Mouse (Mus musculus) CD8-positive naive resting alpha-beta T cell, adult 2 months (primary cell): ENCODE data around the gene Gjb5.

ENCODE experiments used
- DNase-seq, 2 experiments: peaks; one replicate each; pipeline ENCODE4 v3.0.0; 2022; ENCODE audit warnings: low read depth in 2 of 2, low spot score in 2 of 2

Gjb5 gene

DNA sequence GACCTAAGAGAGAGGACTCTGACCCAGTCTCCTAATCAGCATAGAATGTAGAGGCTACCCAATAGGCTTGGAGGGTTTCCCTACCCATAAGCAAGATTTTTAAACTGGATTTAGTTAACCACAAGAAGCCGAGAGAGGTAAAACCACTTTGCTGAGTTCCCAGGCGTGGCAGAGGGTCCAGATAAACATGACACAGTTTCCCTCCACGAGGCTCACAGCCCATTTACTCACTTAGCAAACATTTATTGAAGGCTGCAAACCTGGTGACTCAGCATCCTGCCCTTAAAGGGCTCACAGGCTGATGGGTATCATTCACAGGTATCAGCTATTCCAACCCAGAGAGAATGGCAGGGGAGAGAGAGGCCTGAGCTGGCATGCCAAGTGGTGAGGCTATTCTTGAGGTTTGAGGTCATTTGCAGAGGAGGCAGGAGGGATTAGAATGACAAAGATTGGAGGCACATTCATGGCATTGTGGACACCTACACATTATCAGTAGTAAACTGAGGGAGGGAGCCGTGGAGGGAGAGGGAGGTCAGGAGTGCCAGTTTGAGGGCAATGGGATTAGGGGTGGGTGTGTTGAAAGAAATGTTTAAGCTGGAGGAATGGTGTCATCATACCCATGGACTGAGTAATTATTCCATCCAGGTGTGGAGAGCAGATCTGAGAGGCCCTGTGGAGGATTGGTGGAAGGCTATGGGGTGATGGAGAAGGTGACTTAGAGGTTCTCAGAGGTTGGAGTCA lies 8.3 kb downstream of the Gjb5 start:
- no peak for DNase-seq

DNA sequence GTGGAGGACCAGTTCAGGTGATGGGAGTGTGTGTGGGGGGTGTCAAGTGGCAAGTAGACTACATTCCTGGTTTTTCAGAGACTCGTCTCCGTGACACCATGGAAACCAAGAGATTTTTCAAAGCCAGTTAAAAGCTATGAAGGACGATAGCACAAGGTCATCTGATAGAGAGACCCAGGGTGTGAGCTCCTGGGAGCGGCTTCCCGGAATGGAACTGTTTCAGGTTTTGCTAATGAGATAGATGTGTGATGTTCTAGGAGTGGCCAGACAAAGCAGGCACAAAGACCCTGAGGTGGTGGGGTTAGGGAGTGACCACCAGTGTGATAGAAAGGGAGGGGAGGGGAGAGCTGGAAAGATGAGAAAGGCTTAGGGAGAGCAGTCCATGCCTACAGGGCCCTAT lies 13.0 kb downstream of the Gjb5 start:
- no peak for DNase-seq

DNA sequence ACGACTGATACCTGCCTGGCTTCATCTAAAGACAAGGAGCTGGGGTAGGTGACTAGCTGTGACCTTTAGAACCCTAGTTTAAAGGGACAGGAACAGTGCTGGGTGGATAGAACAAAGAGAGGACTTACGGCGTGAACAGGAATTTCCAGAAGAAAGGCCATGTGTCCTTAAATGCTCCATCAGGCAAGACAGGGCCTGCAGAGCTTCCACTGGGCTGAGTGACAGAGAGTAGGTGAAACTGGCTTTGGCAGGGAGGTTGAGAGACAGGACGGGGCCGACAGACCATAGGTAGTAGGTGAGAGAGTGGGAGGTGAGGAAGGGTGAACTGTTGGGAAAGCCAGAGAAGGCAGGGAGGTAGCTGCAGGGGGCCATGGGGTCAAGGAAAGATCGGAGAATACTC lies 16.6 kb downstream of the Gjb5 start:
- no peak for DNase-seq

DNA sequence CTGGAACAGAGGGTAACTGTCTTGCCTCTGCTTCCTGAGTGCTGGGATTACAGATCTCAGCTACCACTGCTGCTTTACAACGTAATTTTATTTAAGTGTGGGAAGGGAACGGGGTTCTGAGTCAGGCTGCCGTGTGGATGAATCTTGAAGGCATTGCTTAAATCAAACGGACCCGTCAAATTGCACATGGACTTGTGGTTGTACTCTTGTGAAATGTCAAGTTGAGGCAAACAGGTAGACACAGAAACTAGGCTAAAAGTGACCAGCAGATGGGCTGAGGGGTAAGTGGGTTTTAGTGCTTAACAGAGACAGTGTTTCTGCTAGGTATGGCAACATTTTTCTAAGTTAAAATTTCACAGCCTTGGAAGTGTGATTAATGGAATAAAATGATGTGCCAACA lies 20.3 kb downstream of the Gjb5 start:
- DNase-seq, result no peak

DNA sequence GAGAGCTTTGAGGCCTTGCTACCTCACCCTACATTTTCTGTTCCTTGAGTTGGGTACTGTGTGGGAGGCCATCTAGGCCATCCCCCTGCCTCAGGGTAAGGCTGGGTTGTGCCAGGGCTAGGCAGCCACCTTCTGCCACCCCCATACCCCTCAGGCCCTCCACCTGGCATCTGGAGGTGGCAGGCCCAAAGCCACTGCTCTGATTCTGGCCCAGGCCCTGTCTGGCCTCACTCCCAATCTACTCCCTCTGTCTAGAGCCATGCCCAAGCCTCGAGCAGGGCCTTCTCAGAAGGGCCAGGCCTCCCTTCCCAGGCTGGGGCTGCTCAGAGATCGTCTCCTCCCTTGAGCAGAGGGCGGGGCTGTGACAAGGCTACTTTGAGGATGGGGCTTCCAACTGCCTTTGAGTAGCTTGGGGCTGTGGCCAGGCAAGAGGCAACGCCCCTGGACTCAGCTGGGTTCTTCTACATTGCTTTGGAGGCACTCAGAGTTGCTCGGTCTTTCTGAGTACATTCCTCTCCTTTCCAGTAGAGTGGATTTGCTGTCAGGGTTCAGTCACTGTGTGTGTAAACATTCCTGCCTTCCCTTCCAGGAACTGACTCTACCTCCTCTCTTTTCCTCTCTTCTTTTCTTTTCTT lies 23.0 kb downstream of the Gjb5 start:
- no peak for DNase-seq

DNA sequence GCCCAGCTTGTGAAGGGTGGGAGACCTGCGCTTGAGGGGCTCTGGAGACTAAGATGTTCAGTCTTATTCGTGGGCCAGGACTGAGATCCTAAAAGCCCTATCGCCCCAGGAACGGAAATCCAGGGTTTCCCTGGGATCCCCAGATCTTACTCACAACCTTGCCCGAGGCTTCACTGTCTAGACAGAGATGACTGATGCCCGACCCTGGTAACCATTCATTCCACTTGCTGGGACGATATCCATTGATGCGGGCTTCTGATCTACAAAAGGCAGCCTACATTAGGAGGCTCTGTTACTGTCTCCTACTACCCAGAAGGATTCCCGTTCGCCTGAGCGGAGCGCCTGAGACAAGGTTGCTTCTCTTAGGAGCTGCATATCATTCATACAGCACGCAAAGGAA lies 26.8 kb downstream of the Gjb5 start:
- DNase-seq, result no peak

DNA sequence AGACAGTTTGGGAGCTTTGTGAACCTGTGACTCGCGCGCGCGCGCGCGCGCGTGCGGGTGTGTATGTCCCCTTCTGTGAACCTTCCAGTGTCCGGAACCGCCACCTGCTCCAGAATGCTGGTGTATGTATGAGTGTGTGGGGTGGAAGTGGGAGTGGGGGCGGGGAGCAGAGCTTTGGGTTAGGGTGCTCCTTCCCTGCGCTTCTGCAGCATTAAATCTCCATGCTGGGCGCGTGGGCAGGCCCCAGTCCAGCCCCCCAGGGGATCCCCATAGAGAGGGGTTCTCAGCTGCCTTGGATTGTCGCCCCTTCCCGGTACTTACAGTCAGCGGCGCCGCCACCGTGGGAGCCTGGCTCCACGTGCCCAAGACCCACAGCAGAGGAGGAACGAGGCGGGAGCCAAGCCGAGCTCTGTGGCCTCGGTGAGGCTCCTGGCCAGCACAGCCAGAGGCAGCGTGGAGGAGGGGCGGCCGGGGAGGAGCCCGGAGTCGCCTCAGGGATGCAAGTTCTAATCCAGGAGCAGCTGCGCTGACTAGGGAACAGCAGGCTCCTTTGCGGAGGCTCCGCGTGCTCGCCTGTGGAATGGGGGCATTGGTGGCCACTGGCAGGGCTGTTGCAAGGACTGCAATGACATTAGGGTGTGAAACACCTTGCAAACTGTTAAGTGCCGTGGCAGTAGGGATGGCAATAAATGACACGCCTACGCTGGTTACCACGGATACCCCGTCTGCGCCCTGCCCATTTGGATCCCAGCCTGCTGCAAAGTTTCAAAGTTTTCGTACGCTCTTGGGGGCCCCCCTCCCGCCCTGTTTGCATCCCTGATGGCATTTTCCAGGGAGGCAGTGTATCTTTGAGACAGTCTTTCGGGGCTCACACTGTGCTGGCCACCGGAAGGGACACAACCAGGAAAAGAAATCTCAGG lies 27.5 kb downstream of the Gjb5 start, which contains the start of gene Gjb3:
Gjb3 (minus strand) TSS at position 664 of the 920 bp plus-strand sequence.
- no peak for DNase-seq

DNA sequence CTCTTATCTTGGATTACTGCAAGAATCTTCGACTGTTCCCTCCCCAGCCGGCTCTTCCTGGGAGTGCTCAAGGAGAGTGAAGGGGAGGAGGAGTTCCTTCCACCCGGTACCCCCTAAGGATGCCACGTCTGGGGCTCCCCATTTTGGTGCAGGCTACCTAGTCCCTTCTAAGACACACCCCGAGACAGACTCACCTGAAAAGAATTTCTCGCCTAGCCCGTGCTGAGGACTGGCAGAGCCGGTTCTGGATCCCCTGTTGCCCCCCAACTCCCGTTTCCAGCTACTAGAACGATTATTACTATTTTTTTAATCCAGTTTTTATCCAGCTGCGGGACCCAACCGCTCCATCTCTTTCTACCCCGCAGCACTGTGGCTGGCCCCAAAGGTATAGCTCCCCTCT lies 28.2 kb downstream of the Gjb5 start:
- no peak for DNase-seq

DNA sequence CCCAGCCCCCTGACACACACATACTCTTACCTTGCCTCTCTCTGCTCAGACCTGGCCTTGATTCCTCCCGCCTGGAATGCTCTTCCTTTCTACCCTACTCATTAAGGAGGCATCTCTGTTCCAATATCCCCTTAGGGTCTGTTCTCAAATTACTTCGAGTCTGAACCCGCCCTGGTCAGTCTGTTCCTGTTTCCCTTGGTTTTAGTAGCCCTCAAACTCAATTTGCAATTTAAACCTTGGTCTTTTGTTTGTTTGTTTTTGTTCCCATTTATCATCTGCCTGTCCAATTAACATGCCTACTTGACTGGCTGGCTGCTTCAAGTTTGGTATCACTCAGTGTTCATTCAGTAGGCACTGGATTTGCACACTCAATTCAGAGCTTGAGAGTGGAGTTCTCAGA lies 28.9 kb downstream of the Gjb5 start:
- no peak for DNase-seq

DNA sequence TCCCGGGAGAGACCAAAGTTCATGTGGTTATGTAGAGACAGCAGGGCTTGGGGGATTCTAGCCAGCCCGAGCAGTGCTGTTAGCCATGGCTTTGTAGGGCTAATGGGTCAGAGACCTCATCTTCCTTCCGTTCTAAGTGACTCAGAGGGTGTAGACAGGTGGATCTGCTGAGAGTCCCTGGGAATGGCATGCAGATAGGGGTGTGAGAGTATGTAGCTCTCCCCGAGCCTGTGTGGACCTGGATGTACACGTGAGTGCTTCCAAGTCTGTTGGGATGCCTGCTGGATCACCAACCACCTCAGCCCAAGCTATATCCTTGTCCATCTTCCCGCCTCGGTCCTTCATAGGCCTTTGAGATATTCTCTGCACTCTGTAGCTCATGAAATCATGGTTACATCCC lies 29.6 kb downstream of the Gjb5 start:
- DNase-seq, result no peak

DNA sequence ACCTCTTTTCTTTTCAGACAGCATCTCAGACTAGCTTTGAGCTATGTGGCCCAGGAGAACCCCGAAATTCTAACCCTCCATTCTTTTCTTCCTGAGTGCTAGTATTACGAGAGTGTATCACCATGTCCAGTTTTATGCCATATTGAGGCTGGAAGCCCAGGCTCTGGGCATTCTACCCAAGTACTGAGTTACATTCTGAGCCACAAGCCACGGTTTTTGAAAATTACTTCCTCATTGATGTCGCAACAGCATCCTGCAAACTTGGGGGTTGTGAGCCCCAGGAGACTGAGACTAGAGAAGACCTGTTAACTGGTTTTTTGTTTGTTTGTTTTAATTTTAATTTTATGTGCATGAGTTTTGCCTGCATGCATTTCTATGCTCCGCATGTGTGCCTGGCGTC lies 30.2 kb downstream of the Gjb5 start:
- no peak for DNase-seq

DNA sequence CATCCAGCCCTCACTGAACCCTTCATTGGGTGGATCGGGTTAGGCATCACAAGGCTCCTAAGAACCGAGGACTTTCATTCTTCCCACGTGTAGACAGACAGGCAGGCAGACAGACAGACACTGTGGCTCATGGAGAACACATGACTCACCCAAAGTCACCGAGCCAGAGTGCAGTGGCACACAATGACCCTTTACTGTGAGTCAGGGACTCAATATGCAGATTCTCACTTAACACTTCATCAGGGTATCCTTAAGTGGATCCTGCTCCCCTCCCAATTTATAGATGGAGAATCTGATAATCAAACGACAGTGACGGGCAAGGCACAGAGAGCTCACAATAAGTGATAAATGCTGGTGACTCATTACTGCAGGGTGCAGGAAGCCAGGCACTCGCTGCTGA lies 30.7 kb downstream of the Gjb5 start:
- DNase-seq, result no peak

DNA sequence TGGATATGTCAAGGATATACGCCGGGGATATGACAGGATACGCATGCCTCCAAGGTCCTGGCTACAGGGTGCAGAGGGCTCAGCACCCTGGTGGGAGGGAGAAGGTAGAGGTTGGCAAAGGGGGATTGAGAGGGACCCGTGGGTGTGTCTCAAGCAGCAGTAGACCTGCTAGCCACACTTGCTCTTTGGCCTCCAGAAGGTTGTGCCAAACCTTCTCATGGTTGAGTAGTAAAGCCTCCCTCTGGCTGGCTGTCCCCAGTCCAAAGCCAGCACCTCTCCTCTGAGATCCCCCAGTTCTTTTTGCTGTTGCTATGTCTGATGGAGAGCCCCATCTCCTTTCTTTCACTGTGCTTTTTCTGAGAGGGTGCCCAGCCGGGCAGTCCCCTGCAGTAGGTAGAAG lies 32.7 kb downstream of the Gjb5 start:
- DNase-seq, result no peak

DNA sequence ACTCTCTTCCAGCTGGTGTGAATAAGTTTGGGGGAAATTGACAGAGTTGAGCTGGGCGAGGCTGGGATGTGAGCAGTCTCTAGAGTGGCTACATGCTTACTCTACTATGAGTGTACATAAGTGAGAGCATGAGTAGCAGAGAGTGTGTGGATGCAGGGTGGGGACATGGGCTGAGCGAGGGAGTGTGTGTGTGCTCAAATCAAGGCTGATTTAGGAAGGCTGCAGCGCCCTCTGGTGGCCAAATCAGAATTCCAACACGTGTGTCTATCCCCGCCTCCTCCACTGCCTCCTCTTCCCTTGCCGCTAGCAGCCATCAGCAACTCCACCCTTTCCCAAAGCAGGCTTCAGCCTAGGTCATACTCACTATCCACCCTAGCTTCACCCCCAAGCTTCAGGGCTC lies 33.2 kb downstream of the Gjb5 start:
- DNase-seq, result peak in 1 of 2 experiments; percentile 23

DNA sequence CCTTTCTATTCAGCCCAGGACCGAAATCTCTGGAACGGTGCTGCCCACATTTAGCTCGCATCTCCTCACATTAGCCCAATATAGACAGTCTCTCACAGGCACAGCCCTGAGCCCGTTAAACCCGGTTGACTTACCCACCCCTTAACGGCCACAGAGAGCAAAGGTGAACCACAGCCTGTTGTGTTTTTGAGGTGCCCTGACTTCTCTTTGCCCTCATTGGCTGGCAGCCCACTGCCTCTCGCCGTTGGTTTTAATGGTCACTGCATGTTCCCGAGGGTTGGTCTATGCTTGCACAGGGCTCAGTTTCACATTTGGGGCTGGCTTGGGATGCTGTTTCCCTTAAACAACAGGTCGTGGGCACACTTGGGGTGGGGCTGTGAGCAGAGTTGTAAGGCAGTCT lies 33.7 kb downstream of the Gjb5 start:
- no peak for DNase-seq

DNA sequence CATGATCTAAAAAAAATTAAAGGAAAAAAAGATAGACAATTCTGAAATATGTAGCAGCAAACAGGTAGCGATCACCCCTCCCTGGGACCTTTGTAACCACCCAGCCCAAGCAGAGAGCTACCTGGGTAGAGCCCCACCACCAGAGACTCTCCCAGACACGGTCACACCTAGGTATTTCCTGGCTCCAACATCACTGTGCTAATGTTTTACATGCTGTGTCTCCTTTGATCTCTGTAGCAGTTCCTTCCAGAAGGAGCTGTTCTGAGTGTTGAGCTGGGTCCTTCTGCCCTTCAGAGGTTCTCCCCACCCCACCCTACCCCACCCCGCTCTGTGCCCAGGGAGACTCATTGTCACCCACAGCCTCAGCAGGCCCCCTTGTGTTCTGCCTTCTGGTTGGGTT lies 34.3 kb downstream of the Gjb5 start:
- no peak for DNase-seq

DNA sequence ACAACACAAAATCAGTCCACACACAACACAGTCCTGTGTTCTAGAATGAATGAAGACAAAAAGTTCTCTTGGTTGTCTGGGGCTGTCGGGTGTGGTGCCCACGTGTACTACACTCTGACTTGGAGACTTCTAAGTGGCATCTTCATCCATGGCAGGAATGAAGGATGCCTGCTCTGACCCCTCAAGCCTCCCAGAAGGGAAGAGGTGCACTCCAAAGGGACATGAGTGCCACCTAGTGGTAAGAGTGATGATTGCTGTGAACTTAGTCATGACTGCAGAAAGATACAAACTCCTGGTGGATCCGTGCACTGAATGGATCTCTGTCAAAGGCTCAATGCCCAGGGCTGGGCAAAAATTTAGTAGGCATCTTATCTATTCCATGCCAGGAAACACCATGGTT lies 38.4 kb downstream of the Gjb5 start:
- DNase-seq, result peak in 1 of 2 experiments; percentile 29

DNA sequence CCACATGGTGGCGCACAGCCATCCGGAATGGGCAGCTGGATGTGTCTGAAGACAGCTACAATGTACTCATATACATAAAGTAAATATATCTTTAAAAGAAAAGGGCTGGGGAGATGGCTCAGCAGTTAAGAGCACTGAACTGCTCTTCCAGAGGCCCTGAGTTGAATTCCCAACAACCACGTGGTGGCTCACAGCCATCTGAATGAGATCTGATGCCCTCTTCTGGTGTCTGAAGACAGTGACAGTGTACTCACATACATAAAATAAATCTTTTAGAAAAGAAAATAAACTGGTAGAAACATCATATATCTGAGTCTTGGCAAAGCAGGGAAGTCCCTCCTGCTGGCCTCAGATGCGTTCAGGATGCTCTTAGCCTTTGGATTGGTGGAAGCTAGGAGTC lies 40.8 kb downstream of the Gjb5 start:
- DNase-seq, result no peak

DNA sequence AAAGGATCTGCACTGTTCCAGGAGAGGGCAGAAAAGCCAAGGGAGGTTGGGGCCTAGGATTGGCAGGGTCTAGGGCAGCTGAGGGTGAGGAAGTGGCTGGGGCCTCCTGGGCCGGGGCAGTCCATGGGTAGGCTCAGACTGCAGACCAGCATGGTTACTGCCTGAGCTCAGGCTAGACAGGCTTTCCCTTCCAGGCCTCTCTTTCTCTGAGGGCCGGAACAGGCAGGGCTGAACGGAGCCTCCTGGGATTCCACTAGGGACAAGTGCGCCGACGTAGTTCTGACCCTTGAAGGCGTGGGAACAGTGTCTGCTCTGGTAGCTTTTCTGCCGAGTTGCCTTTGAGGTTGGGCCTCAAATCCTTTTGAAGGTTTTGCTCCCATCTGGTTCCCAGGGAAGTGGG lies 42.2 kb downstream of the Gjb5 start:
- no peak for DNase-seq

DNA sequence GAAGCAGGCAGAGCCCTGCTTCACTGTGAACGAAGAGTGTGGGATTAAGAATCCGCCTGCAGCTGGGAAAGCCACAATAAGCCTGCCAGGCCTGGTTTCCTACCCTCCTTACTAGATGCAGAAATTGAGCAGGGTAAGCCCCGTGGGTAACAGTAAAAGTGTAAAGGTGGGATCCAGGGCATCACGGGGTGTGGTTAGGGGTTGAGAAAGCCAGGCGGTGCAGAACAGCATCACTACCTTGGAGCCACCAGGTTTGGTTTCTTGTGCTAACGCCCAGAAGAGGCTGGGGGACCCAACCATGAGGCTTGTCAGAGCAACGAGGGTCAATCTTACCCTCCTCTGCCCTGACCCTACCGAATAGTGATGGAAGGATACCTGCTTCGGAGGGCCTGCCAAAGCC lies 43.4 kb downstream of the Gjb5 start:
- no peak for DNase-seq

DNA sequence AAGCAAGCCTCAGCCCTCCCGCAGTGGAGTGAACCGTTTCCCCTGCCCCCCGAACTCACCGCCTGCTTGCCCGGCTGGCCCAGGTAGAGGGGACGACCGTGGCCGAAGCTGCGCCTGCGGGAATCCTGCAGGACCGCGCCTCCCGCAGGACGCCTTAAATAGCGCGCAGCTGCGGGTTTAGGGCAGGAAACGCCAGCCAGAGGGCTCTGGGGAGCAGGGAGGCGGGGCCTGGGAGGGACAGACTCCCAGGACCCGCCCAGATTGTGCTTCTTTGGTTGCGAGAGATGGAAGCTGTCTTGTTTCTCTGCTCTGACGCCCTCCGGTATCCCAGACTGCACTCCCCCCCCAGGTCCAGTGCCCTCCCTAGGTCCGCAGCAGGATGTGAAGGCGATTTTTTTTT lies 44.1 kb downstream of the Gjb5 start, which contains the start of gene Gja4:
Gja4 (minus strand) TSS at position 179 of the 400 bp plus-strand sequence.
- DNase-seq, result peak in 1 of 2 experiments; percentile 1

DNA sequence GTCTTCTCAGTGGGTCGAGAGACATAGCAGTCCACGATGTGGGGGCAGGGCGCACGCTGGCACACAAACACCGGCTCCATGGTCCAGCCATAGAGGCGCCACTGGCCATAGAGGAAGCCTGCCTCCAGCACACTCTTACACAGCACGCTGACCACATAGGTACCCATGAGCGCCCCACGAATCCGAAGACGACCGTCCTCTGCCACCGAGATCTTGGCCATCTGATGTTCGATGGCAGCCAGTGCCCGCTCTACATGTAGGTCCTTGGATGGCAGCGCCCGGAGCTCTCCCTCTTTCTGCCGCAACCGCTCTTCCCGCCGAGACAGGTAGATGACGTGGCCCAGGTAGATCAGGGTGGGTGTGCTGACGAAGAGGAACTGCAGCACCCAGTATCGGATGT lies 45.6 kb downstream of the Gjb5 start:
- DNase-seq, result no peak
